Mouse (Mus musculus) erythroblast, embryonic 14.5 days (primary cell): Measurements from ENCODE around the gene March7. TPM values are rescaled to one million over a fixed set of nuclear protein-coding genes. Genes with fewer than 3 reads are reported as not detected.
A peak's percentile ranks its signal among the peaks of the same experiment; 100 is the strongest.

ENCODE experiments used
- H3K27me3 ChIP-seq: 2 replicates; pipeline ENCODE4 v1.6.1; 2012; ENCODE audit warnings: inconsistent platforms; ENCODE audit not compliant: control insufficient read depth
- H3K36me3 ChIP-seq: 2 replicates; pipeline ENCODE4 v1.6.1; 2012; ENCODE audit warnings: mild to moderate bottlenecking, inconsistent platforms; ENCODE audit not compliant: control insufficient read depth
- H3K4me1 ChIP-seq: 2 replicates; pipeline ENCODE4 v1.6.1; 2012; ENCODE audit warnings: inconsistent platforms; ENCODE audit not compliant: control insufficient read depth
- H3K4me3 ChIP-seq: replicated peaks from 2 replicates; pipeline ENCODE3; 2012; ENCODE audit warnings: moderate library complexity, mild to moderate bottlenecking, inconsistent platforms
- H3K9me3 ChIP-seq: 2 replicates; pipeline ENCODE4 v1.6.1; 2012; ENCODE audit warnings: low read length, inconsistent platforms, mixed read lengths; ENCODE audit not compliant: control insufficient read depth
- GATA1 ChIP-seq: IDR thresholded peaks from 2 replicates; pipeline ENCODE4 v1.6.1; 2012; ENCODE audit warnings: low read length, inconsistent platforms, mixed read lengths
- TAL1 ChIP-seq: IDR thresholded peaks from 3 replicates; pipeline ENCODE4 v1.6.1; 2012; ENCODE audit warnings: low read length, inconsistent platforms, mixed read lengths
- polyA plus RNA-seq: library from polyadenylated mRNA; stranded (reverse); fragments of >175 nt; gene quantifications from 2 replicates; pipeline ENCODE4 v1.2.3, GENCODE M21; 2012

The March7 gene
- 0.24 and 0.28 TPM in 2 replicates for polyA plus RNA-seq

GRCm38 (mm10) chr2:60209703-60210651 is at the start of gene March7, which contains the start of gene Baz2b:
TSS of gene March7 (plus strand) at chr2:60209887.
TSS of gene Baz2b (minus strand) at chr2:60209839.
- no peaks in the 10 kb centered on the region for H3K9me3 ChIP-seq
- no peak for TF ChIP-seq TAL1
- no peak for TF ChIP-seq GATA1
- no peaks in the 10 kb centered on the region for H3K27me3 ChIP-seq
- H3K4me1 ChIP-seq = peaks cover 51% of the 10 kb centered on the region
- peak within 1 kb of the TSS; percentile 78 for H3K4me3 ChIP-seq
- H3K36me3 ChIP-seq = peaks cover 51% of the 10 kb centered on the region

GRCm38 (mm10) chr2:60163744-60164143 is 45.9 kb upstream of the March7 start:
- Histone ChIP-seq H3K4me3 (no peak overlapping the region), H3K27me3 (no peaks in the 10 kb centered on the region), H3K9me3 (no peaks in the 10 kb centered on the region), H3K36me3 (no peaks in the 10 kb centered on the region), H3K4me1 (peaks cover 21% of the 10 kb centered on the region)
- TF ChIP-seq TAL1 (peak; percentile 21; the same call in 1 of the 3 replicates), GATA1 (peak; percentile 44; the same call in 1 of the 2 replicates)

- no peak for TF ChIP-seq GATA1
- TF ChIP-seq TAL1 = no peak
- Histone ChIP-seq H3K36me3 (no peaks in the 10 kb centered on the region), H3K4me3 (no peak overlapping the region), H3K9me3 (peaks cover 2% of the 10 kb centered on the region; the same call in 1 of the 2 replicates), H3K27me3 (no peaks in the 10 kb centered on the region), H3K4me1 (peaks cover 21% of the 10 kb centered on the region)
Measured at GRCm38 (mm10) chr2:60165679-60166078, 44.0 kb upstream of the March7 start.

- Histone ChIP-seq H3K9me3 (peaks cover 2% of the 10 kb centered on the region; the same call in 1 of the 2 replicates), H3K36me3 (no peaks in the 10 kb centered on the region), H3K4me3 (no peak overlapping the region), H3K4me1 (peaks cover 23% of the 10 kb centered on the region), H3K27me3 (no peaks in the 10 kb centered on the region)
- TF ChIP-seq GATA1 (no peak), TAL1 (no peak)
Measured at GRCm38 (mm10) chr2:60166878-60167277, 42.8 kb upstream of the March7 start.

- H3K36me3 ChIP-seq = no peaks in the 10 kb centered on the region
- no peak overlapping the region for H3K4me3 ChIP-seq
- peaks cover 2% of the 10 kb centered on the region for H3K4me1 ChIP-seq
- H3K9me3 ChIP-seq = peaks cover 2% of the 10 kb centered on the region; the same call in 1 of the 2 replicates
- TF ChIP-seq TAL1 (no peak), GATA1 (no peak)
- H3K27me3 ChIP-seq = no peaks in the 10 kb centered on the region
Measured at GRCm38 (mm10) chr2:60171786-60172530, 37.7 kb upstream of the March7 start.

GRCm38 (mm10) chr2:60172531-60172914 is 37.2 kb upstream of the March7 start:
- no peak overlapping the region for H3K4me3 ChIP-seq
- peaks cover 2% of the 10 kb centered on the region; the same call in 1 of the 2 replicates for H3K9me3 ChIP-seq
- H3K4me1 ChIP-seq = peaks cover 2% of the 10 kb centered on the region
- H3K27me3 ChIP-seq = no peaks in the 10 kb centered on the region
- no peaks in the 10 kb centered on the region for H3K36me3 ChIP-seq
- TF ChIP-seq TAL1 (no peak), GATA1 (no peak)

- Histone ChIP-seq H3K9me3 (peaks cover 2% of the 10 kb centered on the region; the same call in 1 of the 2 replicates), H3K36me3 (no peaks in the 10 kb centered on the region), H3K4me1 (peaks cover 2% of the 10 kb centered on the region), H3K4me3 (no peak overlapping the region), H3K27me3 (no peaks in the 10 kb centered on the region)
- TF ChIP-seq GATA1 (no peak), TAL1 (no peak)
Measured at GRCm38 (mm10) chr2:60173190-60173589, 36.5 kb upstream of the March7 start.

- Histone ChIP-seq H3K27me3 (no peaks in the 10 kb centered on the region), H3K4me1 (peaks cover 2% of the 10 kb centered on the region), H3K4me3 (no peak overlapping the region), H3K36me3 (no peaks in the 10 kb centered on the region), H3K9me3 (peaks cover 2% of the 10 kb centered on the region; the same call in 1 of the 2 replicates)
- TF ChIP-seq TAL1 (no peak), GATA1 (no peak)
Measured at GRCm38 (mm10) chr2:60173595-60173994, 36.1 kb upstream of the March7 start.

GRCm38 (mm10) chr2:60175078-60175477 is 34.6 kb upstream of the March7 start:
- Histone ChIP-seq H3K4me3 (no peak overlapping the region), H3K36me3 (no peaks in the 10 kb centered on the region), H3K4me1 (peaks cover 2% of the 10 kb centered on the region), H3K9me3 (no peaks in the 10 kb centered on the region), H3K27me3 (no peaks in the 10 kb centered on the region)
- TF ChIP-seq GATA1 = no peak
- TF ChIP-seq TAL1 = no peak
